Mouse (Mus musculus): ENCODE measurements at regions not wholly inside any gene's neighbourhood (a gene's known extent, or its start where the extent isn't known, plus 50 kb on each side); places are given as distances from the start of the nearest gene placed in this dataset.

GRCm38 (mm10) chr5:43087077-43087476, 145.9 kb upstream of the Cpeb2 start:
- Histone ChIP-seq H3K9ac (replicated peaks; ENCODE audit: low read length) (no peak overlapping the region), H3K4me2 (replicated peaks; ENCODE audit: low read depth, low read length) (no peak overlapping the region), H3K27ac (ENCODE audit: low read length) (no peak overlapping the region), H3K36me3 (ENCODE audit: insufficient read depth, low read length) (no peaks in the 10 kb centered on the region), H3K4me3 (ENCODE audit: low read length) (no peak overlapping the region), H3K9me3 (ENCODE audit: low read length) (no peaks in the 10 kb centered on the region), H3K27me3 (ENCODE audit: insufficient read depth, low read length) (no peaks in the 10 kb centered on the region), H3K4me1 (ENCODE audit: insufficient read depth, low read length) (no peaks in the 10 kb centered on the region)
- WGBS: 81% methylated on average over 2 of the region's 2 CpGs
- ATAC-seq (ENCODE audit: low FRiP score, low TSS enrichment): no peak

- H3K4me1 ChIP-seq (ENCODE audit: insufficient read depth, low read length): no peaks in the 10 kb centered on the region
- H3K9me3 ChIP-seq (ENCODE audit: low read length): no peaks in the 10 kb centered on the region
- H3K4me2 ChIP-seq (replicated peaks; ENCODE audit: low read depth, low read length): no peak overlapping the region
- H3K9ac ChIP-seq (replicated peaks; ENCODE audit: low read length): no peak overlapping the region
- H3K27me3 ChIP-seq (ENCODE audit: insufficient read depth, low read length): no peaks in the 10 kb centered on the region
- H3K4me3 ChIP-seq (ENCODE audit: low read length): no peak overlapping the region
- no peak for ATAC-seq (ENCODE audit: low FRiP score, low TSS enrichment)
- no peaks in the 10 kb centered on the region for H3K36me3 ChIP-seq (ENCODE audit: insufficient read depth, low read length)
- no peak overlapping the region for H3K27ac ChIP-seq (ENCODE audit: low read length)
- WGBS: 77% methylated on average over 8 of the region's 8 CpGs
Measured at GRCm38 (mm10) chr5:43087907-43088387, 145.0 kb upstream of the Cpeb2 start.

GRCm38 (mm10) chr5:43088650-43089397, 144.1 kb upstream of the Cpeb2 start:
- H3K4me1 ChIP-seq (ENCODE audit: insufficient read depth, low read length): no peaks in the 10 kb centered on the region
- H3K4me2 ChIP-seq (replicated peaks; ENCODE audit: low read depth, low read length): no peak overlapping the region
- H3K4me3 ChIP-seq (ENCODE audit: low read length): no peak overlapping the region
- WGBS: 83% methylated on average over 12 of the region's 12 CpGs
- no peaks in the 10 kb centered on the region for H3K9me3 ChIP-seq (ENCODE audit: low read length)
- H3K27ac ChIP-seq (ENCODE audit: low read length): no peak overlapping the region
- no peak overlapping the region for H3K9ac ChIP-seq (replicated peaks; ENCODE audit: low read length)
- no peaks in the 10 kb centered on the region for H3K27me3 ChIP-seq (ENCODE audit: insufficient read depth, low read length)
- no peaks in the 10 kb centered on the region for H3K36me3 ChIP-seq (ENCODE audit: insufficient read depth, low read length)
- no peak for ATAC-seq (ENCODE audit: low FRiP score, low TSS enrichment)

GRCm38 (mm10) chr5:43089475-43089874, 143.5 kb upstream of the Cpeb2 start:
- Histone ChIP-seq H3K4me2 (replicated peaks; ENCODE audit: low read depth, low read length) (no peak overlapping the region), H3K4me1 (ENCODE audit: insufficient read depth, low read length) (no peaks in the 10 kb centered on the region), H3K27ac (ENCODE audit: low read length) (no peak overlapping the region), H3K4me3 (ENCODE audit: low read length) (no peak overlapping the region), H3K36me3 (ENCODE audit: insufficient read depth, low read length) (no peaks in the 10 kb centered on the region), H3K9me3 (ENCODE audit: low read length) (no peaks in the 10 kb centered on the region), H3K9ac (replicated peaks; ENCODE audit: low read length) (no peak overlapping the region), H3K27me3 (ENCODE audit: insufficient read depth, low read length) (no peaks in the 10 kb centered on the region)
- 88% methylated on average over 2 of the region's 2 CpGs for WGBS
- ATAC-seq (ENCODE audit: low FRiP score, low TSS enrichment): no peak

- Histone ChIP-seq H3K4me1 (ENCODE audit: insufficient read depth, low read length) (no peaks in the 10 kb centered on the region), H3K9me3 (ENCODE audit: low read length) (no peaks in the 10 kb centered on the region), H3K4me3 (ENCODE audit: low read length) (no peak overlapping the region), H3K9ac (replicated peaks; ENCODE audit: low read length) (no peak overlapping the region), H3K36me3 (ENCODE audit: insufficient read depth, low read length) (no peaks in the 10 kb centered on the region), H3K27ac (ENCODE audit: low read length) (no peak overlapping the region), H3K4me2 (replicated peaks; ENCODE audit: low read depth, low read length) (no peak overlapping the region), H3K27me3 (ENCODE audit: insufficient read depth, low read length) (no peaks in the 10 kb centered on the region)
- no peak for ATAC-seq (ENCODE audit: low FRiP score, low TSS enrichment)
- 83% methylated on average over 1 of the region's 1 CpGs for WGBS
Measured at GRCm38 (mm10) chr5:43089941-43090340, 143.0 kb upstream of the Cpeb2 start.

GRCm38 (mm10) chr5:43093647-43094326, 139.2 kb upstream of the Cpeb2 start:
- H3K4me2 ChIP-seq (replicated peaks; ENCODE audit: low read depth, low read length): no peak overlapping the region
- no peak overlapping the region for H3K9ac ChIP-seq (replicated peaks; ENCODE audit: low read length)
- 0 out of 2 replicates have a peak, but pooled peaks have one; percentile 6 for ATAC-seq (ENCODE audit: low FRiP score, low TSS enrichment)
- H3K27ac ChIP-seq (ENCODE audit: low read length): no peak overlapping the region
- H3K27me3 ChIP-seq (ENCODE audit: insufficient read depth, low read length): no peaks in the 10 kb centered on the region
- no peaks in the 10 kb centered on the region for H3K4me1 ChIP-seq (ENCODE audit: insufficient read depth, low read length)
- no peaks in the 10 kb centered on the region for H3K36me3 ChIP-seq (ENCODE audit: insufficient read depth, low read length)
- no peak overlapping the region for H3K4me3 ChIP-seq (ENCODE audit: low read length)
- no peaks in the 10 kb centered on the region for H3K9me3 ChIP-seq (ENCODE audit: low read length)
- 75% methylated on average over 5 of the region's 5 CpGs for WGBS

GRCm38 (mm10) chr5:43094329-43094898, 138.6 kb upstream of the Cpeb2 start:
- H3K27me3 ChIP-seq (ENCODE audit: insufficient read depth, low read length): no peaks in the 10 kb centered on the region
- no peaks in the 10 kb centered on the region for H3K4me1 ChIP-seq (ENCODE audit: insufficient read depth, low read length)
- no peaks in the 10 kb centered on the region for H3K36me3 ChIP-seq (ENCODE audit: insufficient read depth, low read length)
- H3K9ac ChIP-seq (replicated peaks; ENCODE audit: low read length): no peak overlapping the region
- H3K4me2 ChIP-seq (replicated peaks; ENCODE audit: low read depth, low read length): no peak overlapping the region
- WGBS: 18% methylated on average over 7 of the region's 7 CpGs
- H3K27ac ChIP-seq (ENCODE audit: low read length): no peak overlapping the region
- H3K4me3 ChIP-seq (ENCODE audit: low read length): no peak overlapping the region
- H3K9me3 ChIP-seq (ENCODE audit: low read length): no peaks in the 10 kb centered on the region
- ATAC-seq (ENCODE audit: low FRiP score, low TSS enrichment): peak; percentile 51

- 42% methylated on average over 4 of the region's 4 CpGs for WGBS
- no peak overlapping the region for H3K27ac ChIP-seq (ENCODE audit: low read length)
- no peaks in the 10 kb centered on the region for H3K27me3 ChIP-seq (ENCODE audit: insufficient read depth, low read length)
- H3K4me3 ChIP-seq (ENCODE audit: low read length): no peak overlapping the region
- H3K9ac ChIP-seq (replicated peaks; ENCODE audit: low read length): no peak overlapping the region
- no peaks in the 10 kb centered on the region for H3K4me1 ChIP-seq (ENCODE audit: insufficient read depth, low read length)
- H3K9me3 ChIP-seq (ENCODE audit: low read length): no peaks in the 10 kb centered on the region
- H3K36me3 ChIP-seq (ENCODE audit: insufficient read depth, low read length): no peaks in the 10 kb centered on the region
- no peak overlapping the region for H3K4me2 ChIP-seq (replicated peaks; ENCODE audit: low read depth, low read length)
- no peak for ATAC-seq (ENCODE audit: low FRiP score, low TSS enrichment)
Measured at GRCm38 (mm10) chr5:43102000-43102459, 130.9 kb upstream of the Cpeb2 start.

- Histone ChIP-seq H3K4me2 (replicated peaks; ENCODE audit: low read depth, low read length) (no peak overlapping the region), H3K4me3 (ENCODE audit: low read length) (no peak overlapping the region), H3K27ac (ENCODE audit: low read length) (no peak overlapping the region), H3K4me1 (ENCODE audit: insufficient read depth, low read length) (no peaks in the 10 kb centered on the region), H3K36me3 (ENCODE audit: insufficient read depth, low read length) (no peaks in the 10 kb centered on the region), H3K27me3 (ENCODE audit: insufficient read depth, low read length) (no peaks in the 10 kb centered on the region), H3K9me3 (ENCODE audit: low read length) (no peaks in the 10 kb centered on the region), H3K9ac (replicated peaks; ENCODE audit: low read length) (no peak overlapping the region)
- ATAC-seq (ENCODE audit: low FRiP score, low TSS enrichment): no peak
- WGBS: 76% methylated on average over 3 of the region's 3 CpGs
Measured at GRCm38 (mm10) chr5:43102590-43102989, 130.4 kb upstream of the Cpeb2 start.

- Histone ChIP-seq H3K9me3 (ENCODE audit: low read length) (no peaks in the 10 kb centered on the region), H3K9ac (replicated peaks; ENCODE audit: low read length) (no peak overlapping the region), H3K4me1 (ENCODE audit: insufficient read depth, low read length) (no peaks in the 10 kb centered on the region), H3K4me2 (replicated peaks; ENCODE audit: low read depth, low read length) (no peak overlapping the region), H3K36me3 (ENCODE audit: insufficient read depth, low read length) (no peaks in the 10 kb centered on the region), H3K27ac (ENCODE audit: low read length) (no peak overlapping the region), H3K27me3 (ENCODE audit: insufficient read depth, low read length) (no peaks in the 10 kb centered on the region), H3K4me3 (ENCODE audit: low read length) (no peak overlapping the region)
- WGBS: 88% methylated on average over 7 of the region's 7 CpGs
- no peak for ATAC-seq (ENCODE audit: low FRiP score, low TSS enrichment)
Measured at GRCm38 (mm10) chr5:43103728-43104127, 129.2 kb upstream of the Cpeb2 start.
